Mouse (Mus musculus) liver, postnatal 0 days (tissue): Measurements from ENCODE around the gene Hoxa13.

Experiments
- CTCF ChIP-seq: sonication (generic); IDR thresholded peaks from 2 replicates; pipeline ENCODE4 v1.5.1; 2016; ENCODE audit warnings: antibody characterized with exemption, low read depth
- EP300 ChIP-seq: IDR thresholded peaks from 2 replicates; pipeline ENCODE4 v1.6.1; 2016; ENCODE audit warnings: antibody characterized with exemption, low read depth, mild to moderate bottlenecking

GRCm38 (mm10) chr6:52230516-52231165 lies 30.0 kb downstream of the Hoxa13 start, which contains the start of gene Hoxa9:
- no peak for TF ChIP-seq CTCF
- no peak for TF ChIP-seq EP300
